Mouse (Mus musculus) neural tube, embryonic 11.5 days (tissue): Measurements from ENCODE around the gene Il13. TPM values are rescaled to one million over a fixed set of nuclear protein-coding genes. Genes with fewer than 3 reads are reported as not detected.

Experiments
- ATAC-seq: fragments of 200-750 bp; cut with Nextera tagmentation; 2 replicates; pipeline ENCODE4 v1.8.0; 2017; ENCODE audit warnings: moderate number of reproducible peaks, mild to moderate bottlenecking, moderate TSS enrichment, moderate library complexity; ENCODE audit not compliant: insufficient read depth, low FRiP score, low TSS enrichment
- DNase-seq: peaks from one replicate; pipeline ENCODE4 v3.0.0-alpha.2; 2015; ENCODE audit warnings: low spot score
- H3K27ac ChIP-seq: fragments of 300-500 bp; sonication (generic); 2 replicates; pipeline ENCODE4 v1.5.1; 2014; ENCODE audit warnings: low read depth, mild to moderate bottlenecking, low read length
- H3K27me3 ChIP-seq: fragments of 300-500 bp; sonication (generic); 2 replicates; pipeline ENCODE4 v1.6.1; 2014; ENCODE audit warnings: mild to moderate bottlenecking, low read length, mixed read lengths; ENCODE audit not compliant: control insufficient read depth, insufficient read depth
- H3K36me3 ChIP-seq: fragments of 300-500 bp; sonication (generic); 2 replicates; pipeline ENCODE4 v1.6.1; 2014; ENCODE audit warnings: mild to moderate bottlenecking, low read length, moderate library complexity, mixed read lengths; ENCODE audit not compliant: control insufficient read depth, insufficient read depth
- H3K4me1 ChIP-seq: fragments of 300-500 bp; sonication (generic); 2 replicates; pipeline ENCODE4 v1.6.1; 2014; ENCODE audit warnings: low read length, mixed read lengths; ENCODE audit not compliant: control insufficient read depth, insufficient read depth
- H3K4me2 ChIP-seq: fragments of 300-500 bp; sonication (generic); 2 replicates; pipeline ENCODE4 v1.6.1; 2014; ENCODE audit warnings: low read depth, mild to moderate bottlenecking, moderate library complexity
- H3K4me3 ChIP-seq: fragments of 300-500 bp; sonication (generic); 2 replicates; pipeline ENCODE4 v1.5.1; 2014; ENCODE audit warnings: low read depth, low read length
- H3K9ac ChIP-seq: fragments of 300-500 bp; sonication (generic); 2 replicates; pipeline ENCODE4 v1.6.1; 2014; ENCODE audit warnings: mild to moderate bottlenecking, low read length
- H3K9me3 ChIP-seq: fragments of 300-500 bp; sonication (generic); 2 replicates; pipeline ENCODE4 v1.6.1; 2016; ENCODE audit warnings: low read length; ENCODE audit not compliant: control insufficient read depth
- WGBS: fragments of 180-500 bp; shearing (Covaris S2); extraction: QIAGEN DNeasy Blood & Tissue Kit; methylation state at CpG from one replicate; pipeline ENCODE4 v1.1.7; 2014; 5-methylcytosine and 5-hydroxymethylcytosine counted together
- polyA plus RNA-seq: library from polyadenylated mRNA; unstranded; fragments of >200 nt; fragmentation: Nextera tagmentation; extraction: Ambion mirVana; gene quantifications from 2 replicates; pipeline ENCODE4 v1.2.1, GENCODE M21; 2014

Il13 gene
- polyA plus RNA-seq, 1 experiment from 2014 or later = not detected

DNA sequence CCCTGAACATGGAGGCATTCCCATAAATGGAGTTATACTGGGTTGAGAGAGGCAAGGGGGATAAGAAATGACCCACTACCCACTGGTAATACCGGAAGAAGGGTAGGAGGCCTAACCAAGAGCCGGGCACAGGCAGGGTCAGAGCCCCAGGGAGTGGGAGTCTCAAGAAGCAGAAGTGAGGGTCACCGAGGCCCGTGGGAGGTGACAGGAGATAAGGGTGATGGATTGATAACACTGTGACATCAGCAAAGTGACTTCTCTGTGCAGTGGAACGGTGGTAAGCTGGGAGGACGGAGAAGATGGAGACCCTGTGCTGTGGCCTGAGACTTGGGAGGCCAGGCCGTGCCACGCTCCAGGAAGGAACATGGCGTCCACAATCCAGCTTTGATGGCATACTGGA is 10.9 kb downstream of the Il13 start:
- ATAC-seq (no peak), DNase-seq (no peak)
- Histone ChIP-seq H3K27ac (no peak overlapping the region), H3K27me3 (no peaks in the 10 kb centered on the region), H3K4me1 (no peaks in the 10 kb centered on the region), H3K36me3 (no peaks in the 10 kb centered on the region), H3K4me2 (no peak overlapping the region), H3K4me3 (no peak overlapping the region), H3K9ac (no peak overlapping the region), H3K9me3 (0 out of 2 replicates have a peak, but pooled peaks cover 3% of the 10 kb centered on the region)
- 91% methylated on average over 9 of the region's 9 CpGs for WGBS

DNA sequence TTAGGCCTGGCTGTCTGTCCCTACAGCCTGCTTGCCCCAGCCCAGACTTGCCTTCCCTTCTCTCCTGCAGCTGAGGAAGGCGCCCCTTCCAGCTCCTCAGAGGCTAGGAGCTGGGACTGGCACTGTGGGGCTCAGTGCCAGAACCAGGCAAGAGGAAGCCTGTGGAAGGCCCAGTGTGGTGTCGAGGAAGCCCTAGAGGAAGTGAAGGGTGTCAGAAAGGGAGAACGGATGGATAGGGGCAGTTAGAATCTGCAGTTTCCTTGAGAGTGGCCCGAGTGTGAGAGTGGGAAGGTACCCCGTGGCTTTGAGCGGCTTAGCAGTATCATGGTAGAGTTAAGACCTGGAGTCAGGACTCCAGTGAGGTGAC is 12.1 kb downstream of the Il13 start:
- ATAC-seq (no peak), DNase-seq (no peak)
- H3K4me3 ChIP-seq = no peak overlapping the region
- H3K27me3 ChIP-seq = no peaks in the 10 kb centered on the region
- 0 out of 2 replicates have a peak, but pooled peaks cover 3% of the 10 kb centered on the region for H3K9me3 ChIP-seq
- H3K4me2 ChIP-seq = no peak overlapping the region
- H3K9ac ChIP-seq = no peak overlapping the region
- no peak overlapping the region for H3K27ac ChIP-seq
- no peaks in the 10 kb centered on the region for H3K36me3 ChIP-seq
- H3K4me1 ChIP-seq = no peaks in the 10 kb centered on the region
- 84% methylated on average over 6 of the region's 6 CpGs for WGBS

DNA sequence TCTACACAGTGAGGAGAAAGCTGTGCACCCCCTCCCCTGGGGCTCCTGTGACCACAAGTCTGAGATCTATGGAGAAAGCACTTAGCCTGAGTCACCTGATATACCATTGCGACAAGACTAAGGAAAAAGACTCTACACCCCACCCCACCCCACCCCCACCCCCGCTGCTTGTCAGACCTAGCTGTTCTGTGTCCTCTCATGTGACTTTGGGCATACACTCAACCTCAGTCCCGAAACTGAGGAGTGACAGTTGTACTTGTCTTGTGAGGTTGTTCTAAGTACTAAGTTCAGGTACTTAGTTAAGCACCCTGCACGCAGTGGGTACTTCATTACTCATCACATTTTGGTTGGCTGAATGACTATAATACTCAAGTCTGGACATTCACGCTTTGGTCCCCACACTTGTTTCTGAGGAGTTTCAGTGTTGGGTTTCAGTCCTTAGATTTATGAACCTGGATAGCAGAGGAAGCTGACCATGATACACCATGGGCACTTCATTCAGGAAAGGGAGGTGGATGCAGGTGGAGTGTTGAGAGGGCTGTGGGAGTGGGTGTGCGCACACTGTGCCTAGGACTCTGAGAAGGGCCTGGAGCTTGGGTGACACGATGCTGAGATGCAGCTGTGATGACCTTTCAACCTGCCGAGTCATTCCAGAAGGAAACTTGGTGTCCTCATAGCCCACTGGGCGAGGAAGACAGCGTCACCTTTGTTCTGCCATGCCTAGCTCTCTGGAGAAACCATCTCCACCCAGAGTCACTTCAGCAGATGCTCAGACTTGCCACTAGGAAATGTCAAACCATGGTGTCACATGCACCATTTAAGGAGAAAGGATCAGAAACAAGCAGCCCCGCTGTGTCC is 12.7 kb downstream of the Il13 start:
- Histone ChIP-seq H3K4me1 (no peaks in the 10 kb centered on the region), H3K27me3 (no peaks in the 10 kb centered on the region), H3K9ac (no peak overlapping the region), H3K9me3 (0 out of 2 replicates have a peak, but pooled peaks cover 3% of the 10 kb centered on the region), H3K27ac (no peak overlapping the region), H3K36me3 (no peaks in the 10 kb centered on the region), H3K4me3 (no peak overlapping the region), H3K4me2 (no peak overlapping the region)
- WGBS = 89% methylated on average over 11 of the region's 11 CpGs
- no peak for DNase-seq
- ATAC-seq = no peak

DNA sequence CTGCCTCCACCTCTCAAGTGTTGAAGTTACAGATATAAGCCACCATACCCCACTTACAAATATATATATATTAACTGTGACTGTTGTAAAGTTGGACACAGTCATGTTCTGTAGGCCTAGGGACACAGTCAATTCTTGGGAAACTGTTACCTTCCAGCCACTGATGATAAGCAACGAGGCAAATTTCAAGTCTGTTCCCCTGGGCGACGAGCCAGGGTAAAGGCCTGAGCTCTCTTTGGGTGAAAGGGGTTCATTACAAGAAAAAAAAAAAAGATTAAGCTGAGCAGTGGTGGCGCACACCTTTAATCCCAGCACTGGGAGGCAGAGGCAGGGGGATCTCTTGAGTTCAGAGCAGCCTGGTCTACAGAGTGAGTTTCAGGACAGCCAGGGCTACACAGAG is 14.4 kb downstream of the Il13 start:
- H3K27ac ChIP-seq = no peak overlapping the region
- no peak overlapping the region for H3K4me3 ChIP-seq
- no peak overlapping the region for H3K4me2 ChIP-seq
- no peak for ATAC-seq
- H3K36me3 ChIP-seq = no peaks in the 10 kb centered on the region
- no peak for DNase-seq
- H3K9ac ChIP-seq = no peak overlapping the region
- no peaks in the 10 kb centered on the region for H3K27me3 ChIP-seq
- no peaks in the 10 kb centered on the region for H3K4me1 ChIP-seq
- H3K9me3 ChIP-seq = 0 out of 2 replicates have a peak, but pooled peaks cover 3% of the 10 kb centered on the region
- WGBS = 90% methylated on average over 4 of the region's 4 CpGs

DNA sequence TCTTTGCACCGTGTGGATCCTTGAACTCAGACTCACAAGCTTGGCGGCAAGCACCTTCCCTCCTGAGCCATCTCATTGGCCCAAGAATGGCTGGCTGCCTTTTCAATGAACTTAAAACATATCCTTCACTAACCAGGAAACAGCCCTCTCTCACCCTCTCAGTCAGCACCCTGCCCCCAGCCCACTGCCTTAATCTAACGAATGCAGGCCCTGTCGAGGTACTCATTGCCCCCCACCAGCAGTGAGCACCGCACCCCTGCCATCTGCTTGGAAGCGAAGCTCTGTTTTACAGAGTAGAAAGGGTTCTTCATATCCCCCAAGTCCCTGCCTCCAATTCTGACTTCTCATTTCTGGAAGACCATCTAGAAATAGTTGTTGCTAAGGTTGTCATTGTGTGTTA is 15.1 kb downstream of the Il13 start:
- Histone ChIP-seq H3K4me3 (no peak overlapping the region), H3K9ac (no peak overlapping the region), H3K4me1 (no peaks in the 10 kb centered on the region), H3K4me2 (no peak overlapping the region), H3K9me3 (0 out of 2 replicates have a peak, but pooled peaks cover 3% of the 10 kb centered on the region), H3K27me3 (no peaks in the 10 kb centered on the region), H3K36me3 (no peaks in the 10 kb centered on the region), H3K27ac (no peak overlapping the region)
- no peak for ATAC-seq
- 69% methylated on average over 6 of the region's 6 CpGs for WGBS
- no peak for DNase-seq

DNA sequence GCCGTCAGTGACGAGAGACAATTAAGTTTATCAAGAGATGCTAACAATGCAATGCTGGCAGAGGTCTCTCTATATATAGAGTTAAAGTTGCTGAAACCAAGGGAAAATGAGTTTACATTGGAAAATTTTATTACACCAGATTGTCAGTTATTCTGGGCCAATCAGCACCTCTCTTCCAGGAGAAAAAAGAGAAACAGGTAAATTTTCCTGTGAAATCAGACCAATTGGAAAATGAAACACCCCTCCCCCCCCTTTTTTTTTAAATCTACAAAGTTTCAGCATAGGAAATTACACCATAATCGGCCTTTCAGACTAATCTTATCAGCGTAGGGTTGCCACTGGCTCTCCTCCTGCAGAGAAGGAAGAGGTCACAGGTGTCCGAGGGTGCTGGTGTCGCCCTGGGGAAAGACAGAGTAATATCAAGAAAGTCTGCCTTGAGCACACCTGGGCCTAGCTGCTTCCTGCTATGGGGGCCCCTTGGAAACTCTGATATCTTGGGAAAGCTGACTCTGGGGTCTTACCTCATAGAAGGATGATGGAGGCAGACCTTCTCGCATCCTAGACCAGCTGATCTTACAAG is 15.8 kb downstream of the Il13 start, which contains the start of gene Il4:
Gene Il4, minus strand, starts transcription at position 51 of the 580 bp plus-strand sequence.
- DNase-seq = no peak
- H3K27ac ChIP-seq = no peak within 1 kb of the TSS
- H3K36me3 ChIP-seq = no peaks in the 10 kb centered on the region
- no peak within 1 kb of the TSS for H3K4me3 ChIP-seq
- WGBS = 83% methylated on average over 7 of the region's 7 CpGs
- no peak within 1 kb of the TSS for H3K9ac ChIP-seq
- ATAC-seq = no peak
- H3K9me3 ChIP-seq = no peaks in the 10 kb centered on the region
- no peaks in the 10 kb centered on the region for H3K4me1 ChIP-seq
- H3K27me3 ChIP-seq = no peaks in the 10 kb centered on the region
- no peak within 1 kb of the TSS for H3K4me2 ChIP-seq

DNA sequence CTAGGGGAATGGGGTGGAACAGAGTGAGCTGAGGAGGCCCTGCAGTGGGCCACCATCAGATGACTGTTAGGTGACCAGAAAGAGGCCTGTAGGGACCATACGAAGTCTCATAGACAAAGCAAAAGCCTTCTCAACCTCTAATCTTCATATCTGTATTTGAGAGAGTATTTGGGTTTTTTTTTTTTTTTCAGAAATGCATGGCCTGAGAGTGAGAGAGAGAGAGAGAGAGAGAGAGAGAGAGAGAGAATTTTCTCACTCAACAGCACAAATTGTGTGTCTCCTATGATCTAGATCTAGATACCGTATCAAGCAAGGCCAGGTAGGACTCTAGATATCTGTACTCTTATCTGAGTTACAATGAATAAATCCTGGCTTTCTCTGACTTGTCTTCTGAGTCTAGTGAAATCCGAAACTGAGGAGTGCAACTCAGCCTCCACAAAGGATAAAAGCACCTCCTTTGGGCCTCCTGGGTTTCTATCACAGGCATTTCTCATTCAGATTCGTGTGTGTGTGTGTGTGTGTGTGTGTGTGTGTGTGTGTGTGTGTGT is 16.9 kb downstream of the Il13 start:
- Histone ChIP-seq H3K4me2 (no peak overlapping the region), H3K36me3 (no peaks in the 10 kb centered on the region), H3K4me3 (no peak overlapping the region), H3K27me3 (no peaks in the 10 kb centered on the region), H3K9ac (no peak overlapping the region), H3K27ac (no peak overlapping the region), H3K4me1 (no peaks in the 10 kb centered on the region), H3K9me3 (no peaks in the 10 kb centered on the region)
- WGBS = 78% methylated on average over 4 of the region's 4 CpGs
- no peak for ATAC-seq
- no peak for DNase-seq

DNA sequence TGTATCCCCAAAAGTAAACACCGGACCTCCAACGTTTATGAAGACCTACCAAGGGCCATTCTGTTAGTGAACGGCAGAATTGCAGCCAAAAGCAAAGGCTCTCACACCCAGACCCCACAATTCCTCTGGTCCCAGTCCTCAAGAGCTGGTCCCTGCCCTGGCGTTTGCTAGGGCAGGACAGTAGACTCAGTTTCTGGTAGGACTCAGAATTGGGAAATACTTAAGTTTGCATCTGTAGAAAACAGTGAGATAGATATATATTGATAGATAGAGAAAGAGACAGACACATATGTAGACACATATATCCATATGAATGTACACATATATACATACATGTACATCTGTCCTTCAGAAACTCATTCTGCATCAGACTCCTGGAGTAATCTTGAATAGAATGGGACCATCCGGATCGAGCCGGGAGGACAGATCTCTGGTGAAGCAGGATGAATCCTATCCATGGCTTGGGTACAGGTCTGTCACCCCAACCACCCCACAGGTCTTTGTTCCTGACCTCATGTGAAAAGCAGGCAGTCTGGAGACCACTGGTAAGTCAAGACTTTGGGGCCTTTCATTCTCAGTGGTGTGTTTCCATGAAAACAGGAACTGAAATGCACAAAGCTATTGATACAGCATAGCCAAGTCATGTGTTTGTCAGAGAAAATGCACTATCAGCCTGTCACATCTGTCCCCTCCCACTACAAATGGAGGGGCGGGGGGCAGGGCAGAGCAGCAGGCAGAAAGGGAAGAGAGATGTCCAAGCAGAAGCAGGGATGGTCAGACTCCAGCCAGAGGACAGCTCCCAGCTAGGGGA is 17.5 kb downstream of the Il13 start:
- DNase-seq = no peak
- H3K36me3 ChIP-seq = no peaks in the 10 kb centered on the region
- no peak overlapping the region for H3K4me2 ChIP-seq
- H3K9me3 ChIP-seq = no peaks in the 10 kb centered on the region
- 81% methylated on average over 8 of the region's 8 CpGs for WGBS
- H3K27me3 ChIP-seq = no peaks in the 10 kb centered on the region
- H3K27ac ChIP-seq = no peak overlapping the region
- no peak for ATAC-seq
- no peak overlapping the region for H3K4me3 ChIP-seq
- no peak overlapping the region for H3K9ac ChIP-seq
- no peaks in the 10 kb centered on the region for H3K4me1 ChIP-seq
